Mouse (Mus musculus) yolk sac, embryonic 10.5 days (tissue): ENCODE measurements around the gene Klf8.
"Not testable (repeated sequence)": the region's sequence is repeated elsewhere in the genome, so short reads cannot be mapped to it uniquely, and the experiment has no call there.

Experiments
- DNase-seq: peaks from one replicate; pipeline ENCODE4 v3.0.0-alpha.2; 2017; ENCODE audit warnings: low spot score

Klf8 gene

DNA sequence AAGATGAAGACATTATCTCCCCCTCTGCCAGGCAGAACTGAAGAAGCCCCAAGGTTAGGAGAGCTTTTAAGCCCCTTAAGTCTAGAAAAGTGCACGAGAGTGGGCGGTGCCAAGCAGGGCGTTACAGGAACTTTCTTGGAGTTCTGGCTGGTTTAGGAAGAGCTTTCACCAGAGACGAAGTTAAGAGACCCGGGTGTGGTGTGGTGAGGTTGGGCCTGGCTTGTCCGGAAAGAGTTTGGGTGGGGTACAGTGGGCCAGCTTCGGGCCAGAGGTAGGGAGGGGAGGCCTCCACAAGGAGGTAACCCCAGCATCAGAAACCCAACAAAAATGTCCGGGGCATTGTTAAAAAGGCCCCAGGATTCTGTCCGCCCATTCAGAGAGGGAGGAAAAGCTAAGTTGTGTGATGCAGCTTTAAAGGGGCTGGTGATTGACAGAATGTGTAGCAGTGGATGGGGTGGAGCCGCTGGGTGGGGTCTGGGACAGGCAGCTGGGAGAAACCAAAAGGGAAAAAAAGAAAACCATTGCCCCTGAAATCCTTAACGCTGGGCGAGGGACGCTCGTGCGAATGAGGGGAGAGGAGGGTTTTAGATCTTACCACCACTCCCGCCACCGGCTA lies at the start of gene Klf8:
TSS of gene Klf8 (plus strand) at position 163 of the 616 bp plus-strand sequence.
- peak; percentile 14 for DNase-seq

DNA sequence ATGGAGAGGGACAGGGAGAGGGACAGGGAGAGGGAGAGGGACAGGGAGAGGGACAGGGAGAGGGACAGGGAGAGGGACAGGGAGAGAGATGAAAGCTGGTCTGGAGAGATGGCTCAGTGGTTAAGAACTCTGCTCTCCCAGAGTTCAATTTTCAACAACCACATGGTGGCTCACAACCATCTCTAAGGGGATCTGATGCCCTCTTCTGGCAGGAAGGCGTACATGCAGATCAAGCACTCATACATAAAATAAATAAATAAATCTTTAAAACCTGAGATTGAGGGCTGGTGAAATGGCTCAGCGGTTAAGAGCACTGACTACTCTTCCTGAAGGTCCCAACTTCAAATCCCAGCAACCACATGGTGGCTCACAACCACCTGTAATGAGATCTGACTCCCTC lies 38.1 kb upstream of the Klf8 start:
- DNase-seq = not testable (repeated sequence)

DNA sequence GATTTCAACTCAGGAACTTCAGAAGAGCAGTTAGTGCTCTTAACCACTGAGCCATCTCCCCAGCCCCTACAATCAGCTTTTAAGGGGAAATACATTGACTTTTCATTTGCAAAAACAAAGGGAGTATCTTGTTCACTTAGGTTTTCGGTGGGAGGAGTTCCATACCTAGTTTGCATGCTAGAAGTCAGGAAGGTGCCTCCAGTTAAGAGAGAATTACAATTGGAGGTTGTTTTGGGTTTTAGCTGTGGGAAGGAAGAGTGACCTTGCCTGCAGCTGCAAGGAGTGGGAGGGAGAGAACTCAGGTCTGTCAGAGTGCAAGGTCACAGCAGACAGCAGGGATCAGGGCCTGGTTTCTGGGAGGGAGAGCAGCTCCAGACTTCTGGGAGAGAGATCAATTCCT lies 26.2 kb upstream of the Klf8 start:
- no peak for DNase-seq

DNA sequence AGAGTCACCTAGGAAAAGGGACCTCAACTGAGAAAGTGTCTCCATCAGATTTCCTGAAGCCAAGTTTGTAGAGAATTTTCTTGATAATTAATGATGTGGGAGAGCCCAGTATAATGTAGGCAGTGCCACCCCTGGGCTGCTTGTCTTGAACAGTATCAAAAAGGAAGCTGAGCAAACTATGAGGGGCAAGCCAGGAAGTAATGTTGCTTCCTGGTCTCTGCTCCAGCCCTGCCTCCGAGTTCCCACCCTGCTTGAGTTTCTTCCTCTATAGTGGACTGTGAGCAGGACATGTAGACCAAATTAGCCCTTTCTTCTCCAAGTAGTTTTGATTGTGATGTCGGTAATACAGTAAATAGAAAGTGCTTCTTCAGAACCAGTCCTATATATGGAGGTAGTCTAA lies 6.0 kb upstream of the Klf8 start:
- DNase-seq = no peak

DNA sequence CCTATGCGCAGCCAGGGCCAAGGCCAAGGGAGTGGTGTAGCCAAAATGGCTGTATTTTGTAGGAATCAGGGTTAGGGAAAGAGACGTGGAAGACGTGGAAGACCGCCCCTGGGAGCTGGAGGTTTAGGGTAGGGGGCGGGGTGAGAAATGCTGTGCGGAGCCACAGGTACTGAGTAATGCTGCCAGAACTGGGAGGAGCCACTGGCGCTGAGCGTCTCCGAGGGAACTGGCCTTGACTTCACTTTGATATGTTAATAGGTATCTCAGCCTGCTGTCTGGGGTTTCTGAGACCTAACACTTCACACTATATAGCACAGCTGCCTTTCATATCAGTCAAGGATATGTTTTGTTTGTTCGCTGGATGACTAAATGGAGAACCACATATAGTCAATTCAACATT lies 4.0 kb upstream of the Klf8 start:
- no peak for DNase-seq

DNA sequence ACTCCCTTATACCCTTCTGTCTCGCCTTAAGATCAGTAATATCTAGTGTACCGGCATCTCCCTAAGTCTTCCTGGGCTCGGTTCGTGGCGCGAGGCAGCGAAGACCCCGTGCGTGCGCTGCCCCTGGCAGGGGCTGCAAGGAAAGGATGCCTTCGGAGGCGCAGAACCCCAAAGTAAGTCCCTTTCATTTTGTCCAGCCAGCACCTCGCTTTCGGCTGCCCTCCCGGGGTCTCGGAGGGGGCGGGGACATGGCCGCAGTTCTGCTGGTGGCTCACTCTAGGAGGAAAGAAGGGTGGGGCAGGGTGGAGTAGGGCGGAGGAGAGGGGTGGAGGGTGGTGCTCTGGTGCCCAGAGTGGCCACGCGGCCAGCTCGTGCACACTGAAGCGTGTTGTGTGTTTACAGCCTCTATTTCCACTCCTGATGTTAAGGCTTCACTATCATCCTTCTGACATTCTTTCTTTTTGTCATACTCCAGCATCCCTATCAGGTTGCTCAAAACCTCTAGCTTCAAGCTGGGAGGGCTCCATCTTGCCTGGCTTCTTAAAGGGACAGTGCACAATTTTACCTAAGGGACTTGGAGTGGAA lies 746 bp downstream of the Klf8 start:
- peak; percentile 25 for DNase-seq

DNA sequence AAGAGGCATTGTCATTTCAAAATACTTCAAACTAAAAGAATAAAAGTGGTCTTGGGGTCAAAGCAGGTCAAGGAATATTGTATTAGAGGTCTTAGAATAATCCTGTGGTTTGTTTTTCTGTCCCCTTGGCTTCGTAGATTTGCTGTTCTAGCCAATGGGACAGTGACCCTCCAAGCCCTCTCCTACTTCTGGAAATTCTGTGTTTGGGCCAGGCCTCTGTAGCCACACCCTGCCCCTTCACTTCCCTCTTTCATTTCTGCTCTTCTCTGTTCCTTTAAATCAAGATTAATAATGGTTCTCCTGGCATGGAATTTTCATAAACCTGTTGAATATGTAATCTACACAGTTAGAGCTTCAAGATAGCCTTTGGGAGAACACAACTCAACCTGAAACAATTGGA lies 17.0 kb downstream of the Klf8 start:
- DNase-seq = no peak

DNA sequence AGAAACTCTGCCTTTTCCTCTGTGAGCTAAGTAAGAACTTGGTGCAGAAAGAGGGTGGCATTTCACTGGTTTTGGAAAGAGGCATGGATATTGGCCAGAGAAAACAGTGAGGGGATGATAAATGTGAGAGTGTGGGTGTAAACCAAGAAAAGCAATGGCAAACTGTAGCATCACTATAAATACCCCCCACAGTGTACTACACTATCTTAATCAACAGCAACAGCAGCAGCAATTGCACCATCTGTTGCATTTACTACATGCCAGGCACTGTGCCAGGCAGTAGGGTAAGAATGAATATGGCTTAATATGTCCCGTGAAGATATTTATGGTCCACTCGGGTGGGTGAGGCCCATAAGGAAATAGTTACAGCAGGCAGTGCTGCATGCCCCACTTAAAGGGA lies 18.2 kb downstream of the Klf8 start:
- no peak for DNase-seq

DNA sequence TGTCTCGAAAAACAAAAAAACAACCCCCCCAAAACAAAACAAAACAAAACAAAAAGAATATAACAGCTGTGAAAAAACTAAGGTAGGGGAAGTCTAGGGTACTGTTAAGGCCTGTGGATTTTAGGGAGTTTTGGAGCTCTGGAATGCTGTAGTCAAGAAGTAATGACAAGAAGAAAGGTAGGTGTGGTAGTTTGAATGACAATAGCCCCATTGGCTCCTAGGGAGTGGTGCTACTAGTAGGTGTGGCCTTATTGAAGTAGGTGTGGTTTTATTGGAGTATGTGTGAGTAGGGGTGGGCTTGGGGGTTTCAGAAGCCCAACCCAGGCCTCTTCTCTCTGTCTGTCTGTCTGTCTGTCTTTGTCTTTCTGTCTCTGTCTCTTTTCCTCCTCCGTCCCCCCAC lies 44.9 kb downstream of the Klf8 start:
- DNase-seq = no peak

DNA sequence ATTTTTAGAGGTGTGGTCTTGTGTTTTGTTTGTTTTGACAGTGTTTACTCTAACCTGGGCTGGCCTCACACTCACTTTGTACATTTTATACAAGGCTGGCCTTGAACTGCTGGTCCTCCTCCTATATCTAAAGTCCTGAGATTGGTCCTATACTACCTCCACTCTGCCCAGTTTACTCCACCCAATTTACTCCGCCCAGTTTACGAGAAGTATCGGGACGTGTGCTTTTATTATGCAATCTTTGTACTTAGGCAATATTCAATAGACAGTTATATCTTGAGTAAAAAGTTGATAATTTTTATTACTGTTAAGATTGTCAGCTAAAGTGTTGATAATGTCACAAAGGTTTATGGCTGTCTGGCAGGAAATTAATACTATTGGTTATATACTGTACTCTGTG lies 74.1 kb downstream of the Klf8 start:
- DNase-seq = no peak

DNA sequence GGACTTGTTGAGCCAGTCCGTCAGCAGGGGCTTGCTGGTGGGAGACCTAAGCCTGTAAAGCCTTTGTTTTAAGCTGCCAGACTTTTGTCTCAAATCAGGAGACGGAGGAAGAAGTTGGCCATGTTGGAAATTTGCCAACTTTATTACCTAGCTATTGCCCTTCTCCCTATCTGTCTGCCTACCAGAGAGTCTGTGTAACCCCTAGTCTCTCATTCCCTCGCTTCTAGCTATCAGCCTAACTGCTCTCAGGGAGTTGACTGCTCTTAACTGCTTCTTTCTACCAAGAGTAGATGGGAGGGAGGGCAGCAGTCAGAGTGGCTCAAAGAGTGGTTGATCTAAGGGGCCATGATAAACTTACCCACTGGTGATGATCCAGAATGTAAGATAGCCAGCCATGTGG lies 85.8 kb downstream of the Klf8 start:
- no peak for DNase-seq

DNA sequence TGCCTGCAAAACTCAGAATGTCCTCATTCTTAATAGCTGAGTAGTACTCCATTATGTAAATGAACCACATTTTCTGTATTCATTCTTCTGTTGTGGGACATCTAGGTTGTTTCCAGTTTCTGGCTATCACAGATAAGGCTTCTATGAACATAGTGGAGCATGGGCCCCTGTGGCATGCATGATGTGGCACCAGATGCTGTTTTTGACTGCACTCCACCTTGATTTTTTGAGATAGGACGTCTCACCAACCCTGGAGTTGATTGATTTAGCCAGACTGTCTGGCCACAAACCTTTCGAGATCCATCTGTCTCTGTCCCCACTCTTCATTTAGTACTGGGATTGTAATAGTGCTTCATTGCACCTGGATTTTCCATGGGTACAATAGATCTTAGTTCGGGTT lies 96.9 kb downstream of the Klf8 start:
- DNase-seq = not testable (repeated sequence)

DNA sequence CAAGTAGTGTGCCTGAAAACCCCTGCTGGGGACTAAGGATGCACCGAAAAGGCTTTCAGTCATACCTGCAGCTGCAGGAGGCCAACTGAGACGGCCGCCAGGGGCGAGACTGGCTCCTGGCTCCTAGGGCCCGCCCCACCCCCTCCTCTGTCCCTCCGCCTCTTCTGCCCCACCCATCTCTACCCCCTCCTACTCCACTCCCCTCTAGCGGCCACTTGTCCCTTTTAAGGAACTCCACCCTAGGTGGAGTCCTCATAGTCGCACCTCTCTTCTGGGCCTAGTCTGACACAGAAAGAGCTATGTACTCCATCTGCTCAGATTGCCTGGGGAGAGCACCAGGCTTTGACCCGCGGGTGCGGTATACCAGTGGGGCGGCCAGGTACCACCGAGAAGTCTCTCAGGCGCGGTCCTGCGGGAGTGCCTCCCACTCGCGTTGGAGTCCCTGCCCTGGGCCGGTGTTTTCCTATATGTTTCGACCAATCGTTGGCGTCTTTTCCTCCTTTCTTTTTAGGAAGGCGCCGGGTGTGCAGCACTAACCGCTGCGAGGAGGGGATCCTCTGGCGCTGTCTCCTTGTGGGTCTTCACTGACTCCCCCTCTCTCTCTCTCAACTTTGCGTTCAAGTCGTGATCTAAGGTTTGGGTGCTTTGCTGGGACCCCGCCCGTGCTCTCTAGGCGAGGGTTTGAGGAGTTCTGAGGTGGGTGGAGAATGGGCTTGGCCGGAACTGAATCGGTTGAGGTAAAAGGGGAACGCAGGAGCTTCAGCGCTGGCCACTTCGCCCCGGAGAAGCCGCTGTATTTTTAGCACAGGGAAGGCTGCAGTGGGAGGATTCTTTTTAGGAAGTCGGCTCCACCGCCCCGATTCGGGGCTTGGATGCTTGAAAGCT lies 122.3 kb downstream of the Klf8 start:
- peak; percentile 29 for DNase-seq

DNA sequence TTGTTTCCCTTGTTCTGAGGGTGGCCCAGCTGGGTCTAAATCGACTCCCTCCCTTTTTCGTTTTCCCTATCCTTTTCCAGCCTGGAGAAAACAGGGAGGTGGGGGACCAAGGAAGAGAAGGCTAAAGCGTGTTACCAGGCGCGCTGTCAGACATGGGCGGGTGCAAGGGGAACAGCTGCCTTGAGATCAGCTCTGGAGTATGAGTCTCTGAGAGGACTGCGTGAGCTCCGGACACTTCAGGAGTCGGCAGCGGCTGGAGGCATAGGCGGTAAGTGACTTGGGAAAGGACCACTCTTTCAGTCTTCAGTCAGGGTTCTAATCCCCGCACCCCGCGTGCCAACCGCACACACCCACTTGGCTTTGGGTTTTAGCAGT lies 122.9 kb downstream of the Klf8 start:
- peak; percentile 11 for DNase-seq

DNA sequence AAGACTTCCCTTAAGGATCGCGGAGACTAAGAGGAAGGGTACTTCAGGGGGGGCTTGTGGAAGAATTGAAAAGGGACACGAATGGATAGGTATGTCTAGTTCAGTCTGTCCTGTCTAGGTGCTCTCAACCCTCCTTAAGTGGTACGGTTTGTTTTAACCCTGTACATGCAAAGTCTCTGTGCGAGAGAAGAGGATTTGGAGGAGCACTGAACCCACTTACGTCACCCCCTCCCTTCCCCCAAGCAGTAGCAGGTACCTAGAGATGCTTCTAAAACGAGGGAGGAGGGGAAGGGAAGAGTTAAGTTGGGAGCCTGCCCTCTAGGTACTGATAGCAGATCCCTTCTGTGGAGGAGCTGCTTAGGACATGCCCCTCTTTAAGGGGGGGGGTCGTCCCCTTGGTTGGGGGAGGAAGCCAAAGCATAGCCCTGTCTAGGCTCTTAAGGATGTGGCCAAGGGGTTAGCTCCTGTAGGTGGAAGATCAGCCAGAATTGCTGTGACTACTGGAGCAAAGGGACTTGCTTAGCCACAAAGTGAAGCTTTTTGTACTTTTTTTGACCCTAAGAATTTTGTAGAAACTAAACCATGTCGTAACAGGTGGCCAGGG lies 123.5 kb downstream of the Klf8 start:
- DNase-seq = no peak

DNA sequence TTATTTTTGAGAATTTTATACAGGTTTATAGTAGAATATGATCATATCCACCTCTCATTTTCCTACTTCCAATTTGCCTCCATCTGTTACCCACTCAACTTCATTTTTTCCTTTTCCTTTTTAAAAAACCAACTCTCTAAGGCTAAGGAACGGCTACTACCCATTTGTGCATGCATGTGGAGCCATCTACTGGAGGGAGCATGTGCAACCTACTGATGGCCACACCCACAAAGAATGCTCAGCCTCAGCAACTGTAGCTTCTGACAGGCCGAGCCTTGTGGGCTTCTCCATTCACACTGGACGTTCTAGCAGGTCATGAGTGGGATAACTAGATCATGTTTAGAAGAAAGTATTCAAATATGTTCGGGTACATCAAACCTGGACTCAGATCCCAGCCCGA lies 129.5 kb downstream of the Klf8 start:
- peak; percentile 14 for DNase-seq

DNA sequence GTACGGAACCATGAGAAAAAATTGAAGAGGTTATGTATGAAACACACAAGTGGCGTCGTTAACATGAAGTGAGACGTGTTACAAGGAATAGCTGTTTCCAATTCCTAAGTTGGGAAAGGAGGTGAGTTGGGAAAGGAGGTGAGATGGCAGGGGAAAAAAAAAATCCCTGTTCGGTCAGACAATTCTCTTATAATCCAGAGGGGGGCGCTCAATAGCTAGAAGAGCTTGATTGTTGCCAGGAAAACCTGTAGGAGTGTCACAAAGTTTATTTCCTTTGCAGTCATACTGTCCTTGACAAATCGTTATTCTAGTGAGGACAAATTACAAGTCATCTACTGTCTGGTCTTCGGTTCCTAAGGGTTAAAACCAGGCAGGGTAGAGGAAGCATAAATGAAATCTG lies 132.5 kb downstream of the Klf8 start:
- no peak for DNase-seq

DNA sequence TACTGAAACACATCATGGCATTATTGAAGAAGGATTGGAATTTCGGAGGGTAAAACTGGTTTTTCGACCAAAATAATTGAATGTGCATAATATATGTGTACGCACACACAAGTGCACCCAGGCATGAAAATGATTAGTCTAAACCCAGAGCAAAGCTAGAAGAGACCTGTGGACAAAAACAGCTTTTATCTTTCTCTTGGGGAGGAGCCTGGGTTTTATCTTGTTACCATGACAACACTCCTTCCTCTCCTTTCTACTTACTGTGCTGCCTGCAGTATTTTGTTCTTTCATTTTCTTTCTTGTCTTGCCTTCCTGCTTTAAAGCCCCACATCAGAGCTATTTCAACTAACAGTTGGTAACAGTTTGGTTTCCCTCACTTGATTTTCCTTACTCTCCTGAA lies 137.8 kb downstream of the Klf8 start:
- no peak for DNase-seq

DNA sequence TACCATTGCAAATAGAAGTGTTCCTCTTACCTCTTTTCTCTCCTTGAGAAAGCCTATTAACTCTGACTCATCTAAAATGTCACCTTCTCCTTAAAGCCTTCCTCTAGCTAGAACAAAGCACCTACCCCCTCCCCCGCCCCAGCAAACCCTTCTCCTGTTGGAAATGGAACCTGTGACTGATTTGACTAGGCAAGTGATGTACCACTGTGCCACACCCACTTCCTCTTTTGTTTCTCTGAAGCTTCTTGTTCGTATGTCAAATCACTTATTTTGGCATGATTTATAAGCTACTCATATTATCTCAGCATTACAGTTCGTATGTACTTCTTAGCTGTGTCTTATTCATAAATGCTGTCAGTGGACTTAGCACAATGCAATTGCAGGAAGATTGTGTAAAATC lies 144.5 kb downstream of the Klf8 start:
- DNase-seq = no peak

DNA sequence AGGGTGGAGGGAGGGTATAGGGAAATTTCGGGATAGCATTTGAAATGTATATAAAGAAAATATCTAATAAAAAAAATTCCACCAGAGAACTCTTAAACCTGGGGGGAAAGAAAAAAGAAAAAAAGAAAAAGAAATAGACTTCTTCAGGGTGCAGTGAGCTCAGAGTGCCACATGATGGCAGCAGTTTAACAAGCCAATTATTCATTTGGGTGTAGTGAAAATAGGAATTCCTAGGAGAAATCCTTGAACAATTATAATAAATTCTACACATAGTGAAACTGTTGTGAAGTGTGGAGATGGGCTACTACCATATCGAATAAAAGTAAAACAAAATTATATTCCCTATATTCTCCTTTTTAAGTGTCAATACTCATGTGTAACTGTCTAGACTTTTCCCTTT lies 152.0 kb downstream of the Klf8 start:
- no peak for DNase-seq

DNA sequence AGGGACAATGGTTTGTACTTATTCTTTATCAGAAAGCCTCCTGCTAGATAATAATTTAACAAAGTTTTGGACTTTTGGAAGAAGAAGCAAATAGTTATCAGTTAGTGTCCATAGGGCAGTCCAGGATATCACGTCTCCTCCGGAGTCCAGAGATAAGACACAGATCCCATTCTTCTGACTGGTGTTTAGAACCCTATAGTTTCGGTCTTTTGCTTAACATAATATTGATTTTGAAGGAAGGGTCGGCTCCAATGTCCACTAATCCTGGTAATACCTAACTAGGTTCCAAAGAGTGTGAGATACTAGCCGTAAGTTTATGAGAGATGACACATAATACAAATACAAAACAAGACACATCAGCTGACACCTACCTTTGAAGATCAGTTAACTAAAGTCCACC lies 179.8 kb downstream of the Klf8 start:
- DNase-seq = peak; percentile 52

DNA sequence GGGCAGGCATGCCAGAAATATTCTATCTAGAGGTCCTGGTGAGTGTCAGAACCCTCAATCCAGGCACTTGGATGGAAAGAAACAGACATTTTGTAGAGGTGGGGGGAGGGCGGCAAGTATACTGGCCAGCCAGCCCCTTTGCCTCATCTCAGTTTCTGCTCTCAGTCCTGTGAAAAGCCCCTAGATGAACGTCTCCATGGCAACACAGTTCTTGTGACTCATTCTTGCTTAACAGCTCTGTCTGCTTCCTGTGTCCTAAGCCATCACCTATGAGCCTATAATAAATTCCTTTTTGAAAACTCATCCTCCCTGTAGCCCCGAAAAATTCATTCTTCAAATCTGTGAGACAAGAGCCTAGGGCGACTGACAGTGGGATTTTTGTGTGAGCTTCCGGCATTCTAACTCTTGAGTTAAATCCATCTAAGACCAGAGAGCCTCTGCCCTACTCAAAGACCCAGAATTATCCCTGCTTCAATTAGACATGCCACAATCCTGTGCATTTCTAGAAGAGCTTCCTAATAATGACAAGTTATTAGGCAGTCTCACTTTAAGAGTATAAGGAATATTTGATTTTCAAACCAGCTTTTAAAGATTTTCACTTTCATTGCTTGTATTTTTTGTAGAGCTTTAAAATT lies 196.5 kb downstream of the Klf8 start:
- peak; percentile 13 for DNase-seq

DNA sequence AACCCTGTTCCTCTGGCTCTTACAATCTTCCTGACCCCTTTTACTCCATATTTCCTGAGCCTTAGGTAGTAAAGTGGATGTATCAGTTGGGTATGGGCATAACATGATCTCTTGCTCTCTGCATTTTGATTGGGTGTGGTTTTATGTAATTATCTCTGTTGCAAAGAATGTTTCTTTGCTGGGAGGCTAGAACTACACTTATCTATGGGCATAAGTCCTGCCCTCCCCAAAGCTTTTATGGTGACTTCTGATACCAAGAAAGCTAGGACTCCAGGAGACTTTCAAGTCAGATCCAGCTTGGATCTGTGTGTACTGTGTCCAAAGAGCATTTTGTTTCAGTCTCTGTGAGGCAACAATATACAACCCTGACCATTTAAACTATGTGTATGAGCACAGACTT lies 202.3 kb downstream of the Klf8 start:
- no peak for DNase-seq
